Mouse (Mus musculus) midbrain, embryonic 14.5 days (tissue): ENCODE results near the gene Lhx5. TPM values are rescaled to one million over a fixed set of nuclear protein-coding genes. Genes with fewer than 3 reads are reported as not detected.
A peak's percentile ranks its signal among the peaks of the same experiment; 100 is the strongest.

ENCODE experiments used
- ATAC-seq: fragments of 200-750 bp; cut with Nextera tagmentation; 2 replicates; pipeline ENCODE4 v1.8.0; 2017; ENCODE audit warnings: moderate number of reproducible peaks, moderate library complexity; ENCODE audit not compliant: low FRiP score, low TSS enrichment
- DNase-seq: peaks from one replicate; pipeline ENCODE4 v3.0.0-alpha.2; 2015
- H3K27ac ChIP-seq: fragments of 300-500 bp; sonication (generic); replicated peaks from 2 replicates; pipeline ENCODE4 v1.5.1; 2014; ENCODE audit warnings: mild to moderate bottlenecking, low read depth, low read length, moderate library complexity
- H3K27me3 ChIP-seq: fragments of 300-500 bp; sonication (generic); 2 replicates; pipeline ENCODE4 v1.6.1; 2014; ENCODE audit warnings: low read length, control low read depth, mixed read lengths; ENCODE audit not compliant: control insufficient read depth, insufficient read depth
- H3K36me3 ChIP-seq: fragments of 300-500 bp; sonication (generic); 2 replicates; pipeline ENCODE4 v1.6.1; 2014; ENCODE audit warnings: low read length, control low read depth; ENCODE audit not compliant: control insufficient read depth, insufficient read depth
- H3K4me1 ChIP-seq: fragments of 300-500 bp; sonication (generic); 2 replicates; pipeline ENCODE4 v1.6.1; 2014; ENCODE audit warnings: mild to moderate bottlenecking, antibody characterized with exemption, low read length, control low read depth; ENCODE audit not compliant: control insufficient read depth, insufficient read depth
- H3K4me2 ChIP-seq: fragments of 300-500 bp; sonication (generic); 2 replicates; pipeline ENCODE4 v1.6.1; 2014; ENCODE audit warnings: mild to moderate bottlenecking, low read length, moderate library complexity
- H3K4me3 ChIP-seq: fragments of 300-500 bp; sonication (generic); replicated peaks from 2 replicates; pipeline ENCODE4 v1.5.1; 2014; ENCODE audit warnings: low read depth, low read length
- H3K9ac ChIP-seq: fragments of 300-500 bp; sonication (generic); replicated peaks from 2 replicates; pipeline ENCODE4 v1.6.1; 2014; ENCODE audit warnings: mild to moderate bottlenecking, low read length, moderate library complexity
- H3K9me3 ChIP-seq: fragments of 300-500 bp; sonication (generic); 2 replicates; pipeline ENCODE4 v1.6.1; 2016; ENCODE audit warnings: low read length, control low read depth, mixed read lengths; ENCODE audit not compliant: control insufficient read depth
- WGBS: fragments of 180-500 bp; shearing (Covaris S2); extraction: QIAGEN DNeasy Blood & Tissue Kit; methylation state at CpG from one replicate; pipeline ENCODE4 v1.1.7; 2014; 5-methylcytosine and 5-hydroxymethylcytosine counted together
- polyA plus RNA-seq: library from polyadenylated mRNA; unstranded; fragments of >200 nt; fragmentation: Nextera tagmentation; extraction: Ambion mirVana; gene quantifications from 2 replicates; pipeline ENCODE4 v1.2.1, GENCODE M21; 2014

The Lhx5 gene
- polyA plus RNA-seq, 1 experiment from 2014 or later: 34.1 TPM

GRCm38 (mm10) chr5:120435731-120436501 lies 4.4 kb downstream of the Lhx5 start:
- peak; percentile 74 for DNase-seq
- peak overlapping the region; percentile 44 for H3K4me3 ChIP-seq
- H3K27me3 ChIP-seq: peaks cover 62% of the 10 kb centered on the region
- peaks cover 22% of the 10 kb centered on the region for H3K36me3 ChIP-seq
- H3K9ac ChIP-seq: peak overlapping the region; percentile 92
- under 1% methylated on average over 45 of the region's 47 CpGs for WGBS
- H3K4me1 ChIP-seq: peaks cover 18% of the 10 kb centered on the region; the same call in 1 of the 2 replicates
- H3K27ac ChIP-seq: peak overlapping the region; percentile 97
- no peak for ATAC-seq
- peak overlapping the region; percentile 72 for H3K4me2 ChIP-seq
- no peaks in the 10 kb centered on the region for H3K9me3 ChIP-seq

GRCm38 (mm10) chr5:120436885-120437495 lies 5.5 kb downstream of the Lhx5 start:
- WGBS: under 1% methylated on average over 18 of the region's 18 CpGs
- Histone ChIP-seq H3K27me3 (peaks cover 52% of the 10 kb centered on the region), H3K36me3 (peaks cover 22% of the 10 kb centered on the region), H3K9me3 (no peaks in the 10 kb centered on the region), H3K4me2 (peak overlapping the region; percentile 72), H3K9ac (peak overlapping the region; percentile 92), H3K4me3 (peak overlapping the region; percentile 44), H3K27ac (peak overlapping the region; percentile 97), H3K4me1 (peaks cover 18% of the 10 kb centered on the region; the same call in 1 of the 2 replicates)
- ATAC-seq: no peak
- DNase-seq: peak; percentile 72

DNA sequence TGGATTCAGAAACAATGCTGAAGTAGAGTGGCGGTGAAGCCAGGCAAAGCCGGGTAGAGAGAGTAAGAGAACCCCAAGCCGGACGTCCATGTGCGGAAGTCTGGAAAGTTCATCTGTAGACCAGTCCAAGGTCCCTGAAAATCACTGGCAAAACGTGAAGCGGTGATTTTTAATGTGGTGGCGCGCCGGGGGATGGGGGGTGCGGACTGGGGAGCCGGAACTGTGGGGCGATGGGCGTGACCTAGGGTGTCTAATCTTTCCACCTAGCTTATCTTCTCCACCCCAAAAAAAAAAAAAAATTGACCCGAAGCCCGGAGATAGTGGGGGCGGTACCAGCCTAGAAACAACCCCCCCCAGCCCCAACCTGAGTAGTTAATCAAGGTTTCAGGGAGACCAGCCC lies 6.0 kb downstream of the Lhx5 start:
- ATAC-seq (no peak), DNase-seq (peak; percentile 51)
- peaks cover 22% of the 10 kb centered on the region for H3K36me3 ChIP-seq
- peaks cover 18% of the 10 kb centered on the region; the same call in 1 of the 2 replicates for H3K4me1 ChIP-seq
- peak overlapping the region; percentile 72 for H3K4me2 ChIP-seq
- peak overlapping the region; percentile 97 for H3K27ac ChIP-seq
- H3K9me3 ChIP-seq: no peaks in the 10 kb centered on the region
- under 1% methylated on average over 17 of the region's 17 CpGs for WGBS
- peak overlapping the region; percentile 44 for H3K4me3 ChIP-seq
- H3K9ac ChIP-seq: peak overlapping the region; percentile 92
- peaks cover 52% of the 10 kb centered on the region for H3K27me3 ChIP-seq

DNA sequence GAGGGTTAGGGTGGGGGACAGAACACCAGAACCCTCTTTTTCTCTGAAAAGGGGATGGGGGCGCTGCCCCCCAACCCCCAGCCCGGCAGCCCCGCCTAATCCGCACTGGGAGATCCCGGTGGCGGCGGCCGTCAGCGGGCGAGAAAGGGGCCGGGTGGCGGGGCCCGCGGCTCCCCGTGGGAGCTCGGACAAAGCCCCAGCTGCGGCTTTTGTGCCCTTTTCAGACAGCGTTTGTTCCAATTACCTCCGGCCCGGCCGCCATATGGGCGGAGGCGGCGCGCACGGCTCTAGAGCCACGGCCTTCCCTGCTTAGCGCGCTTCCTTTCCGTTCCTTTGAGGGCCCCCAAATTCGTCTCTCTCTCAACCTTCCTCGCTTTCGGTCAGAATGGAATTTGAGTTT lies 6.5 kb downstream of the Lhx5 start:
- H3K27me3 ChIP-seq: peaks cover 52% of the 10 kb centered on the region
- DNase-seq (peak; percentile 72), ATAC-seq (no peak)
- H3K4me1 ChIP-seq: peaks cover 18% of the 10 kb centered on the region; the same call in 1 of the 2 replicates
- H3K27ac ChIP-seq: peak overlapping the region; percentile 97
- H3K4me2 ChIP-seq: peak overlapping the region; percentile 72
- peak overlapping the region; percentile 92 for H3K9ac ChIP-seq
- peaks cover 22% of the 10 kb centered on the region for H3K36me3 ChIP-seq
- no peaks in the 10 kb centered on the region for H3K9me3 ChIP-seq
- WGBS: under 1% methylated on average over 33 of the region's 33 CpGs
- peak overlapping the region; percentile 44 for H3K4me3 ChIP-seq

- Histone ChIP-seq H3K4me3 (peak overlapping the region; percentile 44), H3K27me3 (peaks cover 50% of the 10 kb centered on the region), H3K9ac (peak overlapping the region; percentile 92), H3K4me2 (peak overlapping the region; percentile 72), H3K4me1 (peaks cover 18% of the 10 kb centered on the region; the same call in 1 of the 2 replicates), H3K27ac (peak overlapping the region; percentile 97), H3K36me3 (peaks cover 22% of the 10 kb centered on the region), H3K9me3 (no peaks in the 10 kb centered on the region)
- WGBS: 2% methylated on average over 13 of the region's 13 CpGs
- no peak for ATAC-seq
- no peak for DNase-seq
These were observed 7.0 kb downstream of the Lhx5 start for GRCm38 (mm10) chr5:120438469-120438868.

DNA sequence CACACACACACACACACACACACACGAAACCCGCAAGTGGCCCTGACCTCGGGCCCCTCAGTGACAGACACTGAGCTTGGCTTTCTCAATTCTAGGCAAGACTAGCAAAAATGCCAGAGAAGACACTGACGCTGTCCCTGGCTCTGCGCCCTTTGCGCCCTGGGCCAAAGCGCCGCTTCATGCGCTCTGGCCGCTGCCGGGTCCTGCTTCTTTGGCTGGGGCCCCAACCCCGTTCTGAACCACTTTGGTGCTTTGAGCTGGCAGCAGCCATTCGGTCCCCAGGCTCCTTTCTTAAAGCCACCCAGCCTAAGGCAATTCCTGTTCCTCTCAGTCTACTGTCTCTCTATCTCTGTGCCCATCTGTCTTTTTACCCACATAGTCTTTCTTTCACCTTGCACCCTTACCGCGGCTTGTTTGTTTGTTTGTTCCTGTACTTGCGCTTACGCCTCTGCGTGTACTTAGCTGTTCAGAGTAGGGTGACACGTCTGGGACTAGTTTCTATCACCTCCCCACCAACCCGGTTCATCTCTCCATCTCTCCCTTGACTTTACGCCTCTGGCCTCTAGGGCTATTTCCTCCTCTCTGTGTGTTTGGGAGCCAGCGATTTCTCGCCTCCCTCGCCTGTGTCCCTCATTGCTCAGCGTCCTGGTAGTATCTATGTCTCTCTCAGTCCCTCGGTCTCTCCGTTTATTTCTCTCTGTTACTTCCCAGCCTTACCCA lies 7.7 kb downstream of the Lhx5 start:
- Histone ChIP-seq H3K27me3 (peaks cover 45% of the 10 kb centered on the region), H3K9ac (peak overlapping the region; percentile 92)
- WGBS: 3% methylated on average over 27 of the region's 27 CpGs

GRCm38 (mm10) chr5:120439887-120440670 lies 8.6 kb downstream of the Lhx5 start:
- Histone ChIP-seq H3K27me3 (peaks cover 38% of the 10 kb centered on the region), H3K4me1 (peaks cover 18% of the 10 kb centered on the region; the same call in 1 of the 2 replicates), H3K27ac (peak overlapping the region; percentile 97), H3K4me3 (peak overlapping the region; percentile 44), H3K9ac (peak overlapping the region; percentile 92), H3K9me3 (no peaks in the 10 kb centered on the region), H3K4me2 (peak overlapping the region; percentile 72), H3K36me3 (peaks cover 15% of the 10 kb centered on the region; the same call in 1 of the 2 replicates)
- no peak for ATAC-seq
- DNase-seq: peak; percentile 54
- 2% methylated on average over 61 of the region's 61 CpGs for WGBS

More for the DNA sequence above, 7.7 kb downstream of the Lhx5 start:
- ATAC-seq (no peak), DNase-seq (peak; percentile 55)
- no peaks in the 10 kb centered on the region for H3K9me3 ChIP-seq
- peak overlapping the region; percentile 97 for H3K27ac ChIP-seq
- peak overlapping the region; percentile 44 for H3K4me3 ChIP-seq
- H3K4me2 ChIP-seq: peak overlapping the region; percentile 72
- peaks cover 22% of the 10 kb centered on the region for H3K36me3 ChIP-seq
- H3K4me1 ChIP-seq: peaks cover 18% of the 10 kb centered on the region; the same call in 1 of the 2 replicates
